20 mouse cellular contexts compared by ENCODE assay signal in the genomic region with DNA sequence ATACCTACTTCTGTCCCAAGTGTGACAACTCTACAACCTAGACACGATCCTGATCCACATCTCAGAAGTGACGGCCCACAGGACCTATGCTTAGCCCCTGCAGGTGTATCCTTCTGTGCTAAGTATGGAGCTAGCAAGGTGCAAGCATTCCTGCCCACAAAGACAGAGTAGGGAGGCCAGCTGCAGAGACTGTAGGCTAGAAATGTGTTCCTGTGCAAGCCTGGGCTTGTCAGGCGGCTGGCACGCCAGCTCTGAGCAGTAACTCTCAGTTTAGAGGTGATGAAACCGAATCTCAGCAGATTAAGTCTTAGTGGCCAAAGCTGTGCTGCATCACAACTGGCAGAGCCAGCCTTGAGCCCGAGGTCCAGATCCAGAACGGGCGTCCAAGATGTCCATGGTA. TPM values are rescaled to one million over a fixed set of nuclear protein-coding genes. Genes with fewer than 3 reads are reported as not detected.
DNase-seq lines count a peak whose midpoint lies in the region; ATAC-seq lines count a peak whose summit lies in the region.
"Had no signal": no experiment of that assay in that cellular context is flagged by ENCODE, and none has a peak within 500 bp of the region (broad histone marks: within the 10 kb centered on the region; RNA-seq: fewer than 3 reads in every experiment).

No protein-coding gene starts in this region.

- peaks cover 15% of the 10 kb centered on the region for H3K36me3 ChIP-seq in hindbrain, embryonic 10.5 days
- no peaks in the 10 kb centered on the region for H3K36me3 ChIP-seq in hindbrain, embryonic 16.5 days (ENCODE audit: control insufficient read depth, insufficient read depth, low read length)
- H3K36me3 ChIP-seq in neural tube, embryonic 13.5 days = peaks cover 12% of the 10 kb centered on the region
- peaks cover 16% of the 10 kb centered on the region for H3K36me3 ChIP-seq in forebrain, embryonic 14.5 days (ENCODE audit: control insufficient read depth, insufficient read depth, low read length)
- H3K36me3 ChIP-seq in neural tube, embryonic 15.5 days = peaks cover 5% of the 10 kb centered on the region

- peaks cover 36% of the 10 kb centered on the region for H3K4me1 ChIP-seq in hindbrain, embryonic 10.5 days (replicated peaks)
- H3K4me1 ChIP-seq in hindbrain, embryonic 16.5 days (ENCODE audit: control insufficient read depth, insufficient read depth, low read depth, low read length) = peaks cover 28% of the 10 kb centered on the region
- peaks cover 36% of the 10 kb centered on the region for H3K4me1 ChIP-seq in neural tube, embryonic 13.5 days (replicated peaks)
- peaks cover 22% of the 10 kb centered on the region for H3K4me1 ChIP-seq in forebrain, embryonic 14.5 days (ENCODE audit: control insufficient read depth, insufficient read depth, low read length)
- peaks cover 41% of the 10 kb centered on the region for H3K4me1 ChIP-seq in neural tube, embryonic 15.5 days
- H3K4me1 ChIP-seq: heart, embryonic 13.5 days had no signal

- 90% methylated on average over 8 of the region's 8 CpGs for WGBS in hindbrain, embryonic 10.5 days
- WGBS in hindbrain, embryonic 16.5 days = 90% methylated on average over 8 of the region's 8 CpGs
- 95% methylated on average over 8 of the region's 8 CpGs for WGBS in neural tube, embryonic 13.5 days
- WGBS in forebrain, embryonic 14.5 days = 86% methylated on average over 8 of the region's 8 CpGs
- WGBS in neural tube, embryonic 15.5 days = 93% methylated on average over 8 of the region's 8 CpGs

- ATAC-seq in hindbrain, embryonic 16.5 days = no peak
- no peak for ATAC-seq in neural tube, embryonic 13.5 days (ENCODE audit: low read depth)
- ATAC-seq in forebrain, embryonic 14.5 days = no peak
- no peak for ATAC-seq in neural tube, embryonic 15.5 days (ENCODE audit: low FRiP score)

- H3K9ac ChIP-seq in hindbrain, embryonic 16.5 days (ENCODE audit: low read depth, low read length) = no peak overlapping the region
- no peak overlapping the region for H3K9ac ChIP-seq in neural tube, embryonic 13.5 days
- H3K9ac ChIP-seq in forebrain, embryonic 14.5 days (ENCODE audit: low read length) = no peak overlapping the region
- H3K9ac ChIP-seq in neural tube, embryonic 15.5 days (replicated peaks) = no peak overlapping the region
- H3K9ac ChIP-seq: heart, embryonic 13.5 days had no signal

- intact Hi-C loops in left cerebral cortex, postnatal 25 days (cut with DNase I) = no loop called here

- H3K27ac ChIP-seq in hindbrain, embryonic 10.5 days = peak overlapping the region; percentile 2; the same call in 1 of the 2 replicates
- H3K27ac ChIP-seq in hindbrain, embryonic 16.5 days (ENCODE audit: low read depth, low read length) = no peak overlapping the region
- peak overlapping the region; percentile 87; the same call in 1 of the 2 replicates for H3K27ac ChIP-seq in neural tube, embryonic 13.5 days (replicated peaks)
- peak overlapping the region; percentile 36; the same call in 1 of the 2 replicates for H3K27ac ChIP-seq in forebrain, embryonic 14.5 days (ENCODE audit: low read depth, low read length)
- H3K27ac ChIP-seq in neural tube, embryonic 15.5 days (replicated peaks) = peak overlapping the region; percentile 84; the same call in 1 of the 2 replicates
- H3K27ac ChIP-seq: heart, embryonic 13.5 days; stomach, postnatal 0 days had no signal

- H3K4me3 ChIP-seq in hindbrain, embryonic 10.5 days = no peak overlapping the region
- H3K4me3 ChIP-seq in hindbrain, embryonic 16.5 days (ENCODE audit: low read length) = no peak overlapping the region
- no peak overlapping the region for H3K4me3 ChIP-seq in neural tube, embryonic 13.5 days
- no peak overlapping the region for H3K4me3 ChIP-seq in forebrain, embryonic 14.5 days (ENCODE audit: low read depth, low read length)
- H3K4me3 ChIP-seq in neural tube, embryonic 15.5 days (replicated peaks) = no peak overlapping the region
- H3K4me3 ChIP-seq: heart, embryonic 13.5 days; layer of hippocampus, adult 2 months; myocyte had no signal

- peaks cover 18% of the 10 kb centered on the region for H3K27me3 ChIP-seq in hindbrain, embryonic 10.5 days (ENCODE audit: insufficient read depth, poor library complexity, severe bottlenecking)
- H3K27me3 ChIP-seq in hindbrain, embryonic 16.5 days (replicated peaks; ENCODE audit: control insufficient read depth, insufficient read depth, low read length) = no peaks in the 10 kb centered on the region
- 0 out of 2 replicates have a peak, but pooled peaks cover 3% of the 10 kb centered on the region for H3K27me3 ChIP-seq in neural tube, embryonic 13.5 days
- no peaks in the 10 kb centered on the region for H3K27me3 ChIP-seq in forebrain, embryonic 14.5 days (replicated peaks; ENCODE audit: control insufficient read depth, insufficient read depth, low read length)
- H3K27me3 ChIP-seq in neural tube, embryonic 15.5 days (replicated peaks) = no peaks in the 10 kb centered on the region
- H3K27me3 ChIP-seq: heart, embryonic 13.5 days had no signal

- H3K4me2 ChIP-seq in hindbrain, embryonic 16.5 days (ENCODE audit: low read length) = no peak overlapping the region
- H3K4me2 ChIP-seq in neural tube, embryonic 13.5 days = no peak overlapping the region
- no peak overlapping the region for H3K4me2 ChIP-seq in forebrain, embryonic 14.5 days (ENCODE audit: low read length)
- H3K4me2 ChIP-seq in neural tube, embryonic 15.5 days = no peak overlapping the region
- H3K4me2 ChIP-seq: heart, embryonic 13.5 days had no signal

- DNase-seq in hindbrain, embryonic 10.5 days (ENCODE audit: low spot score) = no peak
- DNase-seq in neural tube, embryonic 10.5 days (ENCODE audit: extremely low spot score, low spot score) = no peak
- DNase-seq in forebrain, embryonic 14.5 days (ENCODE audit: low spot score) = no peak
- DNase-seq in left cerebral cortex, postnatal 25 days (ENCODE audit: low spot score in 2 of 2) = no peak
- DNase-seq: adrenal gland, adult 2 months; cerebellum, adult 2 months; cerebellum, postnatal 36 days; kidney, adult 8-10 months; kidney, postnatal 14 days; layer of hippocampus, postnatal 36 days; lung, adult 18-20 months; lung, postnatal 14 days; retina, postnatal 1 day had no signal

- no peaks in the 10 kb centered on the region for H3K9me3 ChIP-seq in hindbrain, embryonic 10.5 days
- H3K9me3 ChIP-seq in hindbrain, embryonic 16.5 days (ENCODE audit: control insufficient read depth, low read length) = no peaks in the 10 kb centered on the region
- H3K9me3 ChIP-seq in neural tube, embryonic 13.5 days = no peaks in the 10 kb centered on the region
- H3K9me3 ChIP-seq in forebrain, embryonic 14.5 days (replicated peaks; ENCODE audit: control insufficient read depth, low read length) = no peaks in the 10 kb centered on the region
- no peaks in the 10 kb centered on the region for H3K9me3 ChIP-seq in neural tube, embryonic 15.5 days (replicated peaks)
- H3K9me3 ChIP-seq: heart, embryonic 13.5 days had no signal

RNA-seq across cellular contexts. Expression of gene Rspry1, which starts 33.6 kb away (rescaled TPM):
- 41.8 and 42.7 TPM in 2 replicates for polyA plus RNA-seq in hindbrain, embryonic 10.5 days (2016; fragmentation: Nextera tagmentation; extraction: Ambion mirVana)
- 45.0 and 48.1 TPM in 2 replicates for polyA plus RNA-seq in hindbrain, embryonic 16.5 days (2015; fragmentation: Nextera tagmentation; extraction: Ambion mirVana)
- 54.0 and 54.1 TPM in 2 replicates for polyA plus RNA-seq in neural tube, embryonic 13.5 days (2015; fragmentation: Nextera tagmentation; extraction: Ambion mirVana)
- 46.4 and 47.6 TPM in 2 replicates for polyA plus RNA-seq in forebrain, embryonic 14.5 days (2014; fragmentation: Nextera tagmentation; extraction: Ambion mirVana)
- polyA plus RNA-seq in neural tube, embryonic 15.5 days (2015; fragmentation: Nextera tagmentation; extraction: Ambion mirVana) = 50.0 and 50.2 TPM in 2 replicates
- 10 to 100 TPM; 26.6 to 30.3 TPM for total RNA-seq in left cerebral cortex, postnatal 25 days (2021)

RNA-seq across cellular contexts. Expression of gene Fam192a, which starts 33.7 kb away (rescaled TPM):
- 82.4 and 86.2 TPM in 2 replicates for polyA plus RNA-seq in hindbrain, embryonic 10.5 days (2016; fragmentation: Nextera tagmentation; extraction: Ambion mirVana)
- polyA plus RNA-seq in hindbrain, embryonic 16.5 days (2015; fragmentation: Nextera tagmentation; extraction: Ambion mirVana) = 67.4 and 67.9 TPM in 2 replicates
- polyA plus RNA-seq in neural tube, embryonic 13.5 days (2015; fragmentation: Nextera tagmentation; extraction: Ambion mirVana) = 80.5 and 97.9 TPM in 2 replicates
- 96.2 and 108 TPM in 2 replicates for polyA plus RNA-seq in forebrain, embryonic 14.5 days (2014; fragmentation: Nextera tagmentation; extraction: Ambion mirVana)
- 66.6 and 70.5 TPM in 2 replicates for polyA plus RNA-seq in neural tube, embryonic 15.5 days (2015; fragmentation: Nextera tagmentation; extraction: Ambion mirVana)
- total RNA-seq in left cerebral cortex, postnatal 25 days (2021) = 10 to 100 TPM; 37.2 to 44.9 TPM

RNA-seq across cellular contexts. Expression of gene Cpne2, which starts 35.3 kb away (rescaled TPM):
- polyA plus RNA-seq in hindbrain, embryonic 10.5 days (2016; fragmentation: Nextera tagmentation; extraction: Ambion mirVana) = 10.0 and 11.1 TPM in 2 replicates
- polyA plus RNA-seq in hindbrain, embryonic 16.5 days (2015; fragmentation: Nextera tagmentation; extraction: Ambion mirVana) = 22.7 and 23.5 TPM in 2 replicates
- 21.1 and 22.0 TPM in 2 replicates for polyA plus RNA-seq in neural tube, embryonic 13.5 days (2015; fragmentation: Nextera tagmentation; extraction: Ambion mirVana)
- 18.0 and 26.0 TPM in 2 replicates for polyA plus RNA-seq in forebrain, embryonic 14.5 days (2014; fragmentation: Nextera tagmentation; extraction: Ambion mirVana)
- 25.6 and 29.9 TPM in 2 replicates for polyA plus RNA-seq in neural tube, embryonic 15.5 days (2015; fragmentation: Nextera tagmentation; extraction: Ambion mirVana)
- 10 to 100 TPM; 23.3 to 24.6 TPM for total RNA-seq in left cerebral cortex, postnatal 25 days (2021)
